Mouse (Mus musculus): ENCODE measurements around the gene Sf3a1. TPM values are rescaled to one million over a fixed set of nuclear protein-coding genes. Genes with fewer than 3 reads are reported as not detected.
"Not testable (repeated sequence)": the region's sequence is repeated elsewhere in the genome, so short reads cannot be mapped to it uniquely, and the experiment has no call there.

The Sf3a1 gene
- total RNA-seq, 2 experiments from 2014 or later = 61.3 to 65.3 TPM

DNA sequence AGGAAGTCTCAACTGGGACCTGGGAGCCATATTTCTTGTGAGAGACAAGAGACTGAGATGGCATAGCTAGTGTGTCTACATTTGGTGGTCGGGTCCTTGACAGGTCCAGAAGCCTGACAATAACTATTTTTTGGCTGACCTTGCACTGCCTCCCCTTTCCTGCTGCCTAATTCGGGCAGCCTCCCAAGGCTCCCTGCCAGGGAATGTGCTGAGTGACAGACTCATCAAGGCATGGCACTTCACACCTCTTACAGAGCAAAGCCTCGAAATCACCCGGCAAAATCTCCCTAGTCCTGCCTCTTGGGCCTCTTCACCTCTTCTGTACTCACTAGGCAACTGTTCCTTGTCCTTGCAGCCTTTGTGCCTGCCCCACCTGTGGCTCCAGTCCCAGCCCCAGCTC is 17.6 kb downstream of the Sf3a1 start:
- no peak for DNase-seq (ENCODE audit: low spot score in 2 of 2)
- intact Hi-C loops (cut with DNase I) = no loop called here

DNA sequence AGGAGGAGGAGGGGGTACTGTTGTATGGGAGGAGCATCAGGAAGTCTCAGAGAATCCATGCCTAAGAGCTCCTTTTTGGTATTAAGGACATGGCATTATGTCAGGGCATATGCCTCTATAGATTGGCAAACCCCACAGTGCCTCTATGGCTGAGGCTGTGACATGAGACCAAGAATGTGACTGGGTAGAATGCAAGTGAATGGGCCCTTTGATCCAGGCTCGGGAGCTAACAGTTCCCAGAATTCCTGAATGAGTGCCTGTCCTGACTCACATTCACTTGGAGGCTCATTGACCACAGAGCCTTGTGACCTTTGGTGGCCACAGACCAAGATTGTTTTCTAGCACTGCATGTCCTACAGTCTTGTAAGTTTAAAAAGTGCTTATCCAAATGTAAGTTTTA is 21.9 kb downstream of the Sf3a1 start:
- DNase-seq (ENCODE audit: low spot score in 2 of 2) = no peak
- intact Hi-C loops (cut with DNase I) = loop anchor here (5.0 kb wide), 1 partner anchor 45 kb away; the partner anchor contains the start of gene Rnf215

DNA sequence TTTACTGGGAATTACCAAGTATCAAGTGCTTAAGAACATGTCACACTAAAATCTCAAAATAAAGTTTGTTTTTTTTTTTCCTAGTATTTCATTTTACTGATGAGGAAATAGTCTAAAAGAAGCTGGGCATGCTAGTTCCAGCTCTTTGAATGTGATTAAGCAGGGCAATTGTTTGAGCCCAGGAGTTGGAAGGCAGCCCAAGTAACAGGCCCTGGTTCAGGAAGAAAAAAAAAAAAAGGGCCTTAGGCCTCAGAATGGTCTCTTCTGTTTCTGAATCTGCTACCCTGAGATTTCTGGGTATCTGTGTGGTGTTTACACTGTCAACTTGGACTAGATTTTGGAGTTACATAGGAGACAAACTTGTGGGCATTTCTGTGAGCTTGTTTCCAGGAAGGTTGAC is 23.4 kb downstream of the Sf3a1 start:
- no peak for DNase-seq (ENCODE audit: low spot score in 2 of 2)
- intact Hi-C loops (cut with DNase I) = loop anchor here (5.0 kb wide), 1 partner anchor 46 kb away; the partner anchor contains the start of gene Rnf215

DNA sequence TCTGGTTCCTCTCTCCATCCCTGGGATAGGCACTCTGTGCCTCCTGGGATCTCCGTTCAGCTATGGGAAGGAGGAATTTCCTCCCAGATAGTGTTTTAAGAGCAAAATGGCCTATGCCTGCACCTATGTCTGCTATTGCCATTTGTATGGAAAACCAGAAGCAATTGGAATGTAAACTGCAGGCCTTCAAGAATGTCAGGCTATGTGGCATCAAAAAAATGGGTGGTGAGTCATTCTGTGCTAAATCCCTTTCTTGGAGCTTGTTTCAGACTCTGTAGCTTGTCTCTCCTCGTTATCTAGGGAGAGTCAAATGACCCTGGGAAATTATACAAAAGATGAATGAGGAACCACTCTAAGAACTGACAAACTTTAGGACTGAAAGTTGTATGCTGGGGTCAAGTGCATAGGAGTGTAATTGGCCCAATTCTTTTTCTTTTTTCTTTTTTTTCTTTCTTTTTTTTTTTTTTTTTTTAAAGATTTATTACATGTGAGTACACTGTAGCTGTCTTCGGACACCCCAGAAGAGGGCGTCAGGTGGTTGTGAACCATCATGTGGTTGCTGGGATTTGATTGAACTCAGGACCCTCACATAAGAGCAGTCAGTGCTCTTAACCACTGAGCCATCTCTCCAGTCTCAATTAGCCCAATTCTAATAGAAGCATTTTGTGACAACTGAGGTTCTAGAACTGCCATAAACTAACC is 24.3 kb downstream of the Sf3a1 start:
- DNase-seq (ENCODE audit: low spot score in 2 of 2) = no peak
- intact Hi-C loops (cut with DNase I) = loop anchor here (5.0 kb wide), 1 partner anchor 47 kb away; the partner anchor contains the start of gene Rnf215

DNA sequence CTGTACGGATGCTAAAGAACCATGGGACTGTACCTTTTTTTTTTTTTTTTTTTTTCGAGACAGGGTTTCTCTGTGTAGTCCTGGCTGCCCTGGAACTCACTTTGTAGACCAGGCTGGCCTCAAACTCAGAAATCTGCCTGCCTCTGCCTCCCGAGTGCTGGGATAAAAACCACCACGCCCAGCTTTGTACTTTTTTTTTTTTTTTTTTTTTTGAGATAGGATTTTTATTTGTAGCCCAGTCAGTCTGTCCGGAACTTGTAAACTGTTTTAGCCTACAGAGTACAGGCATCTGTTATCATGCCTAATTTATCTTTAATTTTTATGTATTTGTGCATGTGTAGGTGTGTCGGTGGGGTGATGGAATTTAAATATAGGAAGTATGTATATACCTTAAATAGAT is 25.3 kb downstream of the Sf3a1 start:
- DNase-seq (ENCODE audit: low spot score in 2 of 2); intact Hi-C loops (cut with DNase I): not testable (repeated sequence)

DNA sequence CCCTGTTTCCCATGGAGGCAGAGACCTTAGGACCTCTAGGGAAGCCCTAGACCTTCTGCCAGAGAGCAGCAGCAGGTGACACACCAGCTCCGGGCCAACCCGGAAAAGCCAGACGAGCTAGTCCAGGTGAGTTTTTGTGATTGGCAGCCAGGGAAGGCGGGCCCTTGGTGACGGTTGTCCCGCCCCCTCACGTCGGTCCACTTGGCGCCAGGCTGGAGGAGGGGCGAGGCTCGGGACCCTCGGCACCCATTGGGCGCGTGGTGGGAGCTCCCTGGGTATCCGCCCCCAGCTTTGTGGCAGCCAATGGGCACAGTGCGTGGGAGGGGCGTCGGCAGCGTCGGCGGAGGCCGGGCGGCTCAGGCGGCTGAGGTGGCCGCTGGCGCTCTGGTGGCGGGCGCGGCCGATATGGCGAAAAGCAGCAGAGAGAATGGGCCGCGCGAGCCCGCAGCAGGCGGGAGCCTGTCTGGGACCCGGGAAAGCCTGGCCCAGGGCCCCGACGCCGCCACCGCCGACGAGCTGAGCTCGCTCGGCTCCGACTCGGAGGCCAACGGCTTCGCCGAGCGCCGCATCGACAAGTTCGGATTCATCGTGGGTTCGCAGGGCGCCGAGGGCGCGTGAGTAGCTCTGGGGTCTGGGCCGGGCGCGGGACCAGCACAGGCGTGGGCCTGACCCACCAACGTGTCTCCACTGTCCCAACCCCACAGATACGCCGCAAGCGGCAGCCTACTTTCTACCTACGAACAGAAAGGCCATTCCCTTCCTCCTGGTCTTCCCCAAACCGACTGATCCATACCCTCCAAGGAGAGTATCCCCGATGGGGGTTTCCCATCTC is 26.6 kb downstream of the Sf3a1 start, which contains the start of gene Tbc1d10a:
Gene Tbc1d10a, plus strand, starts transcription at position 304 of the 832 bp plus-strand sequence.
- DNase-seq (ENCODE audit: low spot score in 2 of 2) = peak; percentile 98
- intact Hi-C loops (cut with DNase I) = no loop called here

DNA sequence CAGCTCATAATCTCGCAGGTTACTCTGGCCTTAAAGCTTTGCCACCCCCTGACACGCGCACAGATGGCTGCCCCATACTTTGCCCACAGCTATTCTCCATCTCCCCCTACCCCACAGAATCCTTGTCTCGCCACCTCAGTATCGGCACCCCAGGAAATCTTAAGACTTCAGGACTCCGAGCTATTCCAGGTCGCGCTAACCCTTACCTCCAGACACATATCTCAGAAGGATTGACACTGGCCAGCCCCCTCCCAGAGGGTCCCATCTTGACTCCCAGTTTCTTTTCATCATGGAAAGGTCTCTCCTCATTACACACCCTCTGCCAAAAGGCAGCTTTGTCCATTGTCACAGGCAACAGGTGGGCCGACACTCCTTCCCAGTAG is 27.2 kb downstream of the Sf3a1 start:
- no peak for DNase-seq (ENCODE audit: low spot score in 2 of 2)
- intact Hi-C loops (cut with DNase I) = no loop called here

DNA sequence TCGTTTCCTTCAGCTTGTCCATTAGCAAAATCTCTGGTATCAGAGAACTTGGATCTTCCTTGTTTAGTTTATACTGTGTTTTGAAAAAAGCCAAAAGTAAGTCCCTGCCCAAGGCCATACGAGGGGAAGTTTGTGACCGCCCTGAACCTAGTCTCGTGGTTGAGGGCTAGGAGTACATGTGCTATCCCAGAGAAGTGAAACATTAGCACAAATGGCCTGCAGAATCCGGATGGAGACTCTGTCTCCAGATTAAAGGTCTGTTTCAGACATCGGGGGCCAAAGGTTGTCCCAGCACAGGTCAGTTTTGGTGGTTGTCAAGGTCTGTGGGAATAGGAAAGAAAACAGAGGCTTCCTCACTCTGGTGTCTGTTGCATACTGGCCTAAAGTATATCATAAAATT is 29.0 kb downstream of the Sf3a1 start:
- DNase-seq (ENCODE audit: low spot score in 2 of 2) = no peak
- intact Hi-C loops (cut with DNase I) = no loop called here

DNA sequence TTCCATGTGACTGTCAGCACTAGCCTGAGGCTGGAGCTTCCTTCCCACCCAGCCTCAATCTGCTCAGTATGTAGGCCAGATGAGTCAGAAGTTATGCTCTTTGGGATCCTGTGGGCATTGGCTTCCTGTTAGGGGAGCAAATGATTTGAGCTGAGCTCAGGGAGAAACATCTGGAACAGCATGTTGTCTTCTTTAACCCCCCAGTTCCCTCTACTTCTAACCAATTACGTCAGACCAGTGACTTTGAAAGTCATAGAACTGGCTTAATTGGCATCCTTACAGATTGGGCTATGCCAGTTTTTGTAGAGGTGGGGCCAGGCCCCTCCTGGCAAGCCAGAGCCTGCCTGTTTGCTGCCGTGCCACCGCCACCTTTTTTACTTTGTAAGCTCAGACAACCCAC is 30.5 kb downstream of the Sf3a1 start:
- intact Hi-C loops (cut with DNase I) = no loop called here
- DNase-seq (ENCODE audit: low spot score in 2 of 2) = no peak

DNA sequence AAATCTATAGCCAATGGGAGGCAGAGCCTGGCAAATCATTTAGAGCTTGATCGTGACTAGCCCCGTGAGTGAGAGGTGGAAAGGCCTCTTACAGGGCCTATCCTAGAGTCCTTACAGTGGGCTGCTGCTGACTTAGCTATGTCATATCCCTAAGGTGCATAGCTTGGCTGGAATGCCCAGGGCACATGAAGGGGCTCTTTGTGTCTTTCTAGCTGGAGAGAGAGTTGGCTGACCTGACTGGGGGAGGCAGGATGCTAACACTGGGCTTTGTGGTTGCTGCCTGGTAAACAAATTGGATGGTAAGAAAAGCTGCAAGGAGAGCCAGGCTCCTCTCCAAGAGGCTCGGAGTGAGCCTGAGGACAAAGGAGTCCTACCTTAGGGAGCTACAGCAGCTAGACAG is 32.6 kb downstream of the Sf3a1 start:
- intact Hi-C loops (cut with DNase I) = no loop called here
- no peak for DNase-seq (ENCODE audit: low spot score in 2 of 2)

DNA sequence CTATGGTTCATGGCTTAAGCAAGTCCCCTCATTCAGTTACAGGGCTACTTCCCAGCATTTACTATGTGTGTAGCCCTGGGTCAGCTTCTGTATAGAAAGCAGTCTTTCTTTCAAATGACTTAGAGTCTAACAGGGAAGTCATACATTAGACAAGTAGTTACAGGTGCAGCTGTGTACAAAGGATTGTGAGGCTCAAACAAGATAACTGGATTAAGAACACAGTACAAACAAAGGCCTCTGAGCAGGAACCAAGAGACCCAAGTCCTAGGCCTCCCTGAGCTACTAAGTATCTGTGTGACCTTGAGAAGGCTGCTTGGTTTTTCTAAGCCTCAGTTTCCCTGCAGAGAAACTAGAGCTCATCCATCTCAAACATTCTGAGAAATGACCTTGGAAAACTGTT is 33.3 kb downstream of the Sf3a1 start:
- no peak for DNase-seq (ENCODE audit: low spot score in 2 of 2)
- intact Hi-C loops (cut with DNase I) = no loop called here

DNA sequence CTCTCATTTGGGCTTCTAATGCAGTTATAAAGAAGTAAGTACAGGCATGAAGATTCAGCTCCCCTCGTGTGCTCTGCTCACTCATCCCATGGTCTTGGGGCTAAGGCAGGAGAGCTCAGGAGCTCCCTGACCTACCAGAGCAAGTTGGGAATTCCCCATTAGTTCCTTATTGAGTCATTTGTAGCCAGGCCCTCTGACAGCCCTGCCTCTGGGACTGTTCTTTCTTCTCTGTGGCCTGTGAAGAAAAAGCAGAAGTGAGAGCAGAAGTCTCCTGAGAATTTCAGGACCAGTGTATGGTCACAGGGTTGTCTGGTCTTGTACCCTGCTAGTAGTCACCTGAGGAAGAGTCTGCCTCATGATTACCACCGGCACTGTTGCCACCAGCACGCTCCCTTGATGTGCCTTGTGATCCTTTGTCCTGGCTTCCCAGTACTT is 35.5 kb downstream of the Sf3a1 start:
- no peak for DNase-seq (ENCODE audit: low spot score in 2 of 2)
- intact Hi-C loops (cut with DNase I) = no loop called here

DNA sequence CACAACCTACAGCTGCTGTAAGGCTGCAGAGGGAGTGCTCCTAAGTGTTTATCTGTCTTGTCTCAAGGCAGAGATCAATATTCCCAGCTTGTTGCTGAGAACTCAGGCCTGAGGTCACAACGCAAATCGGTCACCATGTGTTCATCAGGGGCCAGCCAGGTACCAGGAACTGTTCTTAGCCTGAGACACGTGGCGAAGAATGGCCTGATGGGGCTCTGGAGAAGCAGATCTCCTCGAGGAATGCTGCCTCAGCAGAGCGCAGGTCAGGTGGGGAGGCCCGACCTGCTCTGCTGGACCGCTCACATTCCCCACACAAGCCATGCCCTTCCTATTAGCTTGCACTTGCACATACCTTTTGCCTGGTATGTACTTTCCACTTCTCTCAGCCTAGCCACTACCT is 36.5 kb downstream of the Sf3a1 start:
- intact Hi-C loops (cut with DNase I) = no loop called here
- no peak for DNase-seq (ENCODE audit: low spot score in 2 of 2)

DNA sequence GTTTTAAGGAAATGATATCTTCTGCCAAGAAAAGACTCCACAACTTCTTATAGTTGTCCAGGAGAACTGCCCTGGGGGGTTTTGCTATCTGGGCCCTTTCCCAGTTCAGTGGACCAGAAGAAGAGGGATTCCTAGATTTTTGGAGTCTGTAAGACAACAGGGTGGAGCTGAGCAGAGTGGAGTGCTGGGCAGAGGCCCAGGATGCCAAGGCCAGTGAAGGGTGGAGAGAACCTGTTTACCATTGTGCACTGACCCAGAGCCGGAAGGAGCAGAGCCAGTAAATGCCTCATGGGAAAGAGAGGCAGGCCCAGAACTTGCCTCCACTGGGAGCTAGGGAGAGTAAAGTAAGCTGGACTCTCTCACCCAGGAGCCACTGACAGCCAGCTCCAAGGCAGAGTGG is 37.5 kb downstream of the Sf3a1 start:
- intact Hi-C loops (cut with DNase I) = no loop called here

DNA sequence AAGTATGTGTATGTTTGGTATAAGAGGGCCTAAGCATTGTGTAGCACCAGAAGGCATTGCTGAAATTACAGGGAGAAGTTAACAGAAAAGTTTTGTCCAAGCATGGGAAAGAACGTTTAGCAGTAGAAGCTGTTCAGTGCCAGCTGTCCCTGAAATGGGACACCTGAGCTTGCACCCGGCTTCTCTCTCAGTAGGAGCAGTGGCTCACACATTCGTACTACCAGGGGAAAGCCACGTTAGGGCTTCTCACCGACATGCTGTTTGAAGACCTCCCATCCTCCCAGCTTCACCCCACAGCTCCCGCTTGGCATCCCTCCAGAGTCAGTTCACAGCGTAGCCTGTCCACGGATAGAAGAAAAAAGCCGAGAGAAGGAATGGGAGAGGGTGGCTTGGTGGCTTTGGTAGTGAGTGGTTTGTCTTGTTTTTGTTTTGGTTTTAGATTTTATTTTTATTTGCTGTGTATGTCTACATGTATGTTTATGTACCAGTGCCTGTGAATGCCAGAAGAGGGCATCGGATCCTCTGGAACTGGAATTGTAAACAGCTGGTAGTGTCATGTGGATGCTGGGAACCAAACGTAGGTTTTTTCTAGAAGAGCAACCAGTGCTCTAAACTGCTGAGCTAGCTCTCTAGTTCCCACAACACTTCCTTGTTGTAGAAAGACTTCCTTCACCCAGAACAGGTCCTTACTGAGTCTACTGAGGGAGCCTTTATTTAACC is 42.0 kb downstream of the Sf3a1 start:
- intact Hi-C loops (cut with DNase I) = no loop called here
- no peak for DNase-seq (ENCODE audit: low spot score in 2 of 2)

More for the DNA sequence above, 37.5 kb downstream of the Sf3a1 start:
- DNase-seq (ENCODE audit: low spot score in 2 of 2) = no peak

DNA sequence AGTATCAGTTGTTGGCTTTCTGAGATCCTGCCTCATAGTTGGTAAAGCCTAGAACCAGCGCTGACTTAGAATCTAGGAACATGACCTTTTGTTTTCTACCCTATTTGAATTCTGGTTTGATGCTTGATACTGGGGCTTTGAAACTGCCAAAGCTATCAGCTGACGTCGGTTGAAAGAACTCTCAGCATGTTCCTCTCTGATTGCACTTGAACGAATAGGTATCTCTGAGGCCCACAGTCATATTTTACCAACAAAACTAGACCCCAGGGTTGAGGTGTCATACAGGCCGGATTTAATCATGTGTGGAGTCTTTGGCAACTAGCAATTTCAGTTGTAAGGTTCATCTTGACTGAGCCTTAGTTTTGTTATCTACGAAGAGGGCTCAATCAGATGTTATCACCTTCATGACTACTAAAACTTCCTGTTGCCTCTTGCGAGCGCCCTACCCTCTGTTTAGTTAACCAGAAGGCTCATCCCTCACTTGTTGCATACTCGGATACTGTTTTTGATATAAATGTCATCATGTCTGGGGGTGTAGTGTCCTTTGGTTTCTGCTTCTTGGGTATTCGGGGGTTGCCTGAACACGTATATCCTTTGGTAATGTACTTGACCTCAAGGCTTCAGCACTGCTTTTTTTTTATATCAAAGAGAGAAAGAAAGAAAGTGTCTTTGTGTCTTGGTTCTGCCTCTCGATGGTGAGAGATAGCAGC is 43.0 kb downstream of the Sf3a1 start:
- DNase-seq (ENCODE audit: low spot score in 2 of 2) = no peak
- intact Hi-C loops (cut with DNase I) = no loop called here

DNA sequence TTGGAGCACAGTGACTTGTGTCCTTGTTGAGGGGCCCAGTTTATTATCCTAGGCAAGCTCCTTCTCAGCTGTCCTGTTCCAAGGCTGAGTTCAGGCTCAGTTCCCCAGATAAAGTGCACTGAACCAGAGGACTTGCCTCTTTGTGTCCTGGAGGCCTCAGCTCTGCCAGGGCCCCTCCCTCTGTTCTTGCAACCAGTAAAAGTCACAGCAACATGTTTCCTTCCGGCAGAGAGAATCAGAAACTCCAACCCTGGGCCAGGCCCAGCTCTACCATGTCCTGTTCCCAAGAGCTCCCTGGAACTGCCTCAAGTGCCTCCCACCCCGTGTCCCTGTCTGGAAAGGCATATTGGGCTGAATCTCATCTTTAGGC is 43.5 kb downstream of the Sf3a1 start:
- DNase-seq (ENCODE audit: low spot score in 2 of 2) = no peak
- intact Hi-C loops (cut with DNase I) = no loop called here

DNA sequence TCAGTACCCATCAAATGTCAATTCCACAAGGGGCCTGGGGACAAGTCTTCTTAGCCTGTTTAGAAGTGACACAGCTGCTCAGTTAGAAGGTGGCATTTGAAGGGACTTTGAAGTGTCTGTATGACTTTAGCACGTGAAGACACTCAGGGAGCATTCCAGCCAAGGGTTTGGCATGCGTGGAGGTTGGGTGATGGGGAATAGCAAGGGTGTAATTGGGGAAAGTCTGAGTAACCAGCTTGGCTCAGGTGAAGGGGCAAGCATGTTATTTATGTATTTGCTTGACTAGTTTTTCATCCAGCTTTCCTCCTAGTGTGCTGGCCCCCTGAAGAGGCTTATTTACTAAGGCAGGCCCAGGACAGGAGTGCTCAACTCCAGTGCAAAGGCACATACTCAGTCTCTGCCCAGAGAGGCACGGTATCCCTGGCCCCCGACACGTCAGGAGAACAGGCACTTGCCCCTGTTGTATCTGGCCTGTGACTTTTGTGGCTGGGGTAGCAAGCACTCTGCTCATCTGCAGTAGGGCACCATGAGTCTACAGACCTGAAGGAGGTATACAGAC is 45.0 kb downstream of the Sf3a1 start:
- intact Hi-C loops (cut with DNase I) = no loop called here
- DNase-seq (ENCODE audit: low spot score in 2 of 2) = no peak

DNA sequence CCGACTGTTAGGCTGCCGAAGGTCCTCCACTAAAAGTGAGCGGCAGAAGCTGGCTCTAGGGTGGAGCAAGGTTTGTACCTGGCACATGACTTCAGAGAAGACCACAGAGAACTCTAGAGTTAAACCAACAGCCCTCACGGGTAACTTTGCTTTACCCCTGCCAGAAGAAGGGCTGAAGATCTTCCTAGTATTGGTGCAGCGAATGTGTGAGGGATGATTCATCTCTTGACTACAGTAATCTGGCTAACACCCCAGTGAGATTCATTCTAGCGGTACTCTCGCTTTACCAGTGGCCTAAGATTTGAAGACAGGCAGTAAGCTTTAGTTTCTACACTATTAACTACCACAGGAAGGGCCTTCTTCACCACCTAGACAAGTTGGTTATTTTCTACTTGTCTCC is 45.8 kb downstream of the Sf3a1 start:
- intact Hi-C loops (cut with DNase I) = no loop called here
- DNase-seq (ENCODE audit: low spot score in 2 of 2) = no peak
